Mouse (Mus musculus) CH12.LX (cell line): ENCODE measurements at regions not wholly inside any gene's neighbourhood (a gene's known extent, or its start where the extent isn't known, plus 50 kb on each side); places are given as distances from the start of the nearest gene placed in this dataset.

ENCODE experiments used
- DNase-seq: peaks from one replicate; pipeline ENCODE4 v3.0.0-alpha.2; 2013; ENCODE audit errors: extremely low read depth
- H3K27ac ChIP-seq: 2 replicates; pipeline ENCODE4 v1.5.1; 2012; ENCODE audit warnings: low read depth, mild to moderate bottlenecking, control low read depth, moderate library complexity; ENCODE audit not compliant: insufficient read depth
- H3K27me3 ChIP-seq: replicated peaks from 2 replicates; pipeline ENCODE3; 2012; ENCODE audit warnings: inconsistent platforms
- H3K36me3 ChIP-seq, 2 experiments: replicated peaks in 1 of 2; 2 replicates each; pipeline versions ENCODE3 to v1.6.1; 2012; ENCODE audit warnings: inconsistent platforms in 1 of 2, low read length in 1 of 2, mild to moderate bottlenecking in 1 of 2, mixed read lengths in 1 of 2, moderate library complexity in 1 of 2; ENCODE audit not compliant: control insufficient read depth in 1 of 2, insufficient read depth in 1 of 2
- H3K4me1 ChIP-seq, 2 experiments: 2 replicates each; pipeline ENCODE4 v1.6.1; 2012; ENCODE audit warnings: inconsistent platforms in 1 of 2, moderate library complexity in 1 of 2; ENCODE audit not compliant: insufficient read depth in 2 of 2, control insufficient read depth in 1 of 2
- H3K4me2 ChIP-seq: 2 replicates; pipeline ENCODE4 v1.6.1; 2012; ENCODE audit warnings: low read depth, mild to moderate bottlenecking, control low read depth; ENCODE audit not compliant: poor library complexity, insufficient read depth, severe bottlenecking
- H3K4me3 ChIP-seq, 3 experiments: fragments of 150-350 bp in 1 of 3; sonication (generic) in 1 of 3; replicated peaks in 1 of 3; 2 replicates each; pipeline versions ENCODE3 to v1.5.1; 2011 to 2012; ENCODE audit warnings: low read depth in 2 of 3, low read length in 2 of 3, mild to moderate bottlenecking in 2 of 3, moderate library complexity in 2 of 3, control low read depth in 1 of 3, improper control_type of control experiment in 1 of 3, inconsistent platforms in 1 of 3, mixed read lengths in 1 of 3; ENCODE audit not compliant: poor library complexity in 1 of 3
- H3K79me2 ChIP-seq: replicated peaks from 2 replicates; pipeline ENCODE4 v1.6.1; 2012; ENCODE audit warnings: mild to moderate bottlenecking, moderate library complexity; ENCODE audit not compliant: control insufficient read depth, poor library complexity, insufficient read depth, severe bottlenecking; ENCODE audit errors: extremely low read depth
- H3K9ac ChIP-seq: 2 replicates; pipeline ENCODE4 v1.6.1; 2012; ENCODE audit warnings: low read depth, mild to moderate bottlenecking, control low read depth, moderate library complexity; ENCODE audit not compliant: insufficient read depth
- H3K9me3 ChIP-seq: replicated peaks from 2 replicates; pipeline ENCODE3; 2012; ENCODE audit warnings: low read length, inconsistent platforms, mixed read lengths
- BHLHE40 ChIP-seq: IDR thresholded peaks from 2 replicates; pipeline ENCODE4 v1.6.1; 2011; ENCODE audit warnings: mild to moderate bottlenecking, low read depth, low read length, improper control_type of control experiment
- CHD2 ChIP-seq: IDR thresholded peaks from 2 replicates; pipeline ENCODE4 v1.6.1; 2011; ENCODE audit warnings: low read length, improper control_type of control experiment
- CTCF ChIP-seq, 2 experiments: IDR thresholded peaks in 1 of 2; conservative IDR thresholded peaks in 1 of 2; 2 replicates each; pipeline ENCODE4 v1.5.1; 2011 to 2012; ENCODE audit warnings: low read depth in 2 of 2, low read length in 2 of 2, improper control_type of control experiment in 1 of 2, inconsistent platforms in 1 of 2, mild to moderate bottlenecking in 1 of 2, moderate library complexity in 1 of 2
- E2F4 ChIP-seq: IDR thresholded peaks from 2 replicates; pipeline ENCODE4 v1.6.1; 2011; ENCODE audit warnings: low read depth, low read length, improper control_type of control experiment; ENCODE audit not compliant: insufficient replicate concordance
- ELF1 ChIP-seq: IDR thresholded peaks from 2 replicates; pipeline ENCODE4 v1.6.1; 2014; ENCODE audit warnings: low read depth, mild to moderate bottlenecking, inconsistent platforms, low read length, improper control_type of control experiment
- EP300 ChIP-seq: IDR thresholded peaks from 2 replicates; pipeline ENCODE4 v1.6.1; 2011; ENCODE audit warnings: low read length, improper control_type of control experiment
- ETS1 ChIP-seq: conservative IDR thresholded peaks from 2 replicates; pipeline ENCODE4 v1.6.1; 2012; ENCODE audit warnings: low read depth, mild to moderate bottlenecking, inconsistent platforms, low read length, improper control_type of control experiment, moderate library complexity
- GABPA ChIP-seq: IDR thresholded peaks from 2 replicates; pipeline ENCODE4 v1.6.1; 2012; ENCODE audit warnings: low read depth, low read length, improper control_type of control experiment, inconsistent platforms; ENCODE audit not compliant: insufficient replicate concordance
- HCFC1 ChIP-seq: IDR thresholded peaks from 2 replicates; pipeline ENCODE4 v1.6.1; 2012; ENCODE audit warnings: low read depth, mild to moderate bottlenecking, inconsistent platforms, low read length, improper control_type of control experiment
- JUN ChIP-seq: IDR thresholded peaks from 2 replicates; pipeline ENCODE4 v1.6.1; 2011; ENCODE audit warnings: low read depth, mild to moderate bottlenecking, low read length, improper control_type of control experiment, moderate library complexity; ENCODE audit not compliant: insufficient read depth
- MAFK ChIP-seq: IDR thresholded peaks from 2 replicates; pipeline ENCODE4 v1.6.1; 2011; ENCODE audit warnings: low read length, improper control_type of control experiment; ENCODE audit not compliant: insufficient replicate concordance
- MAX ChIP-seq: IDR thresholded peaks from 2 replicates; pipeline ENCODE4 v1.6.1; 2011; ENCODE audit warnings: low read length, improper control_type of control experiment
- MAZ ChIP-seq: IDR thresholded peaks from 2 replicates; pipeline ENCODE4 v1.6.1; 2012; ENCODE audit warnings: low read depth, mild to moderate bottlenecking, inconsistent platforms, low read length, improper control_type of control experiment, moderate library complexity
- MEF2A ChIP-seq: IDR thresholded peaks from 2 replicates; pipeline ENCODE4 v1.6.1; 2014; ENCODE audit warnings: low read depth, mild to moderate bottlenecking, inconsistent platforms, low read length, improper control_type of control experiment, borderline replicate concordance
- MYC ChIP-seq: IDR thresholded peaks from 2 replicates; pipeline ENCODE4 v1.6.1; 2011; ENCODE audit warnings: low read depth, mild to moderate bottlenecking, improper control_type of control experiment, low read length
- NRF1 ChIP-seq: IDR thresholded peaks from 2 replicates; pipeline ENCODE4 v1.6.1; 2014; ENCODE audit warnings: low read depth, mild to moderate bottlenecking, inconsistent platforms, low read length, improper control_type of control experiment, moderate library complexity
- PAX5 ChIP-seq: IDR thresholded peaks from 2 replicates; pipeline ENCODE4 v1.6.1; 2012; ENCODE audit warnings: low read length, inconsistent platforms, mixed read lengths
- POLR2A ChIP-seq: IDR thresholded peaks from 2 replicates; pipeline ENCODE4 v1.6.1; 2011; ENCODE audit warnings: low read depth, mild to moderate bottlenecking, improper control_type of control experiment, low read length
- RAD21 ChIP-seq: IDR thresholded peaks from 2 replicates; pipeline ENCODE4 v1.6.1; 2011; ENCODE audit warnings: low read depth, mild to moderate bottlenecking, low read length, improper control_type of control experiment, moderate library complexity
- RCOR1 ChIP-seq: conservative IDR thresholded peaks from 2 replicates; pipeline ENCODE4 v1.6.1; 2012; ENCODE audit warnings: low read depth, mild to moderate bottlenecking, inconsistent platforms, low read length, improper control_type of control experiment
- SMC3 ChIP-seq: IDR thresholded peaks from 2 replicates; pipeline ENCODE4 v1.6.1; 2011; ENCODE audit warnings: low read depth, low read length, improper control_type of control experiment
- TCF12 ChIP-seq: IDR thresholded peaks from 2 replicates; pipeline ENCODE4 v1.6.1; 2014; ENCODE audit warnings: low read depth, mild to moderate bottlenecking, inconsistent platforms, low read length, improper control_type of control experiment
- UBTF ChIP-seq: IDR thresholded peaks from 2 replicates; pipeline ENCODE4 v1.6.1; 2012; ENCODE audit warnings: low read depth, mild to moderate bottlenecking, inconsistent platforms, low read length, improper control_type of control experiment, moderate library complexity
- USF1 ChIP-seq: IDR thresholded peaks from 2 replicates; pipeline ENCODE4 v1.6.1; 2014; ENCODE audit warnings: low read depth, mild to moderate bottlenecking, inconsistent platforms, low read length, improper control_type of control experiment
- USF2 ChIP-seq: conservative IDR thresholded peaks from 2 replicates; pipeline ENCODE4 v1.6.1; 2011; ENCODE audit warnings: low read depth, low read length, improper control_type of control experiment
- ZKSCAN1 ChIP-seq: IDR thresholded peaks from 2 replicates; pipeline ENCODE4 v1.6.1; 2012; ENCODE audit warnings: low read depth, inconsistent platforms, low read length, improper control_type of control experiment, borderline replicate concordance
- dilution Hi-C: fragments of 300-500 bp; cut with MboI; formaldehyde crosslinking; loops from 2 replicates; pipeline ENCODE4 v1.14.3; 2020; ENCODE audit warnings: low sequenced_read_pairs; ENCODE audit not compliant: extremely low pct_unique_long_range_greater_than_20kb, extremely low pct_ligation_motif_present
- in situ Hi-C: fragments of 300-500 bp; cut with MboI; formaldehyde crosslinking; loops from 3 replicates; pipeline ENCODE4 v1.14.3; 2019; ENCODE audit warnings: low sequenced_read_pairs, low pct_ligation_motif_present, low pct_unique_long_range_greater_than_20kb, mixed read lengths

- H3K27ac ChIP-seq = no peak overlapping the region
- H3K4me2 ChIP-seq = no peak overlapping the region
- no peak for TF ChIP-seq ZKSCAN1
- TF ChIP-seq BHLHE40 = no peak
- no peak for TF ChIP-seq USF1
- no peak for TF ChIP-seq PAX5
- no peak for TF ChIP-seq E2F4
- TF ChIP-seq CTCF (conservative IDR thresholded peaks at IDR 0.05 in 1 of 2, IDR thresholded peaks at IDR 0.05 in 1 of 2; ENCODE audit: low read depth in 2 of 2, low read length in 2 of 2) = no peak
- H3K27me3 ChIP-seq = peaks cover 78% of the 10 kb centered on the region
- no peaks in the 10 kb centered on the region for H3K36me3 ChIP-seq
- DNase-seq = no peak
- H3K9me3 ChIP-seq = no peaks in the 10 kb centered on the region
- H3K9ac ChIP-seq = no peak overlapping the region
- no peaks in the 10 kb centered on the region for H3K79me2 ChIP-seq
- in situ Hi-C loops (no loop called here), dilution Hi-C loops (no loop called here)
- H3K4me1 ChIP-seq = no peaks in the 10 kb centered on the region
- H3K4me3 ChIP-seq = no peak overlapping the region
Measured at GRCm38 (mm10) chr7:67877587-67877986, 75.0 kb upstream of the Igf1r start.

GRCm38 (mm10) chr7:67854080-67855022 lies 94.8 kb upstream of the Synm start:
- no peaks in the 10 kb centered on the region for H3K79me2 ChIP-seq
- no peaks in the 10 kb centered on the region for H3K36me3 ChIP-seq
- peak overlapping the region; percentile 58 for H3K4me2 ChIP-seq
- dilution Hi-C loops (no loop called here), in situ Hi-C loops (no loop called here)
- no peak overlapping the region for H3K4me3 ChIP-seq
- TF ChIP-seq BHLHE40 = peak; percentile 69
- TF ChIP-seq MAZ = 0 out of 2 replicates have a peak, but pooled peaks have one; percentile 25
- no peak for TF ChIP-seq JUN
- TF ChIP-seq USF2 = no peak
- no peak for TF ChIP-seq E2F4
- no peak for TF ChIP-seq RCOR1
- no peak for TF ChIP-seq RAD21
- no peak for TF ChIP-seq UBTF
- peak; percentile 65 for TF ChIP-seq EP300
- TF ChIP-seq CHD2 = no peak
- TF ChIP-seq ELF1 = no peak
- TF ChIP-seq ETS1 = peak; percentile 52; the same call in 1 of the 2 replicates
- TF ChIP-seq POLR2A = no peak
- TF ChIP-seq HCFC1 = no peak
- TF ChIP-seq MYC = no peak
- TF ChIP-seq PAX5 = no peak
- TF ChIP-seq SMC3 = no peak
- TF ChIP-seq TCF12 = peak; percentile 98
- no peak for TF ChIP-seq MAX
- peak; percentile 46; the same call in 1 of the 2 replicates for TF ChIP-seq MEF2A
- TF ChIP-seq CTCF (conservative IDR thresholded peaks at IDR 0.05 in 1 of 2, IDR thresholded peaks at IDR 0.05 in 1 of 2; ENCODE audit: low read depth in 2 of 2, low read length in 2 of 2) = no peak
- 0 out of 2 replicates have a peak, but pooled peaks have one; percentile 33 for TF ChIP-seq MAFK
- no peak for TF ChIP-seq GABPA
- no peak for TF ChIP-seq NRF1
- H3K27me3 ChIP-seq = peaks cover 76% of the 10 kb centered on the region
- peaks cover 3 to 13% of the 10 kb centered on the region in 2 experiments for H3K4me1 ChIP-seq
- H3K9me3 ChIP-seq = no peaks in the 10 kb centered on the region
- H3K27ac ChIP-seq = no peak overlapping the region
- H3K9ac ChIP-seq = no peak overlapping the region
- DNase-seq = peak; percentile 42
